Mouse (Mus musculus): Measurements from ENCODE around the gene Slc6a5.

- no peak for TF ChIP-seq POLR2AphosphoS2 (IDR thresholded peaks at IDR 0.05; ENCODE audit: insufficient read length, low read depth)
- TF ChIP-seq SRF (IDR thresholded peaks at IDR 0.05; ENCODE audit: control insufficient read depth, insufficient read length, low read depth) = no peak
- no peak for TF ChIP-seq POLR2A (IDR thresholded peaks at IDR 0.05; ENCODE audit: insufficient read length, low read depth)
- no peak for TF ChIP-seq CEBPB (IDR thresholded peaks at IDR 0.05; ENCODE audit: insufficient read depth, poor library complexity, severe bottlenecking)
- no peak for TF ChIP-seq USF1 (IDR thresholded peaks at IDR 0.05; ENCODE audit: low read depth)
- TF ChIP-seq TCF12 (IDR thresholded peaks at IDR 0.05; ENCODE audit: insufficient read depth, poor library complexity, severe bottlenecking) = no peak
- no peak for TF ChIP-seq MYOG (IDR thresholded peaks at IDR 0.05; ENCODE audit: control insufficient read depth in 1 of 3, insufficient read depth in 1 of 3, insufficient read length in 2 of 3, low read depth in 2 of 3)
- no peak for TF ChIP-seq MAX (IDR thresholded peaks at IDR 0.05; ENCODE audit: low read depth)
Measured at GRCm38 (mm10) chr7:49922928-49923327, 13.0 kb downstream of the Slc6a5 start.
